8 mouse cellular contexts compared by ENCODE assay signal in the genomic region with DNA sequence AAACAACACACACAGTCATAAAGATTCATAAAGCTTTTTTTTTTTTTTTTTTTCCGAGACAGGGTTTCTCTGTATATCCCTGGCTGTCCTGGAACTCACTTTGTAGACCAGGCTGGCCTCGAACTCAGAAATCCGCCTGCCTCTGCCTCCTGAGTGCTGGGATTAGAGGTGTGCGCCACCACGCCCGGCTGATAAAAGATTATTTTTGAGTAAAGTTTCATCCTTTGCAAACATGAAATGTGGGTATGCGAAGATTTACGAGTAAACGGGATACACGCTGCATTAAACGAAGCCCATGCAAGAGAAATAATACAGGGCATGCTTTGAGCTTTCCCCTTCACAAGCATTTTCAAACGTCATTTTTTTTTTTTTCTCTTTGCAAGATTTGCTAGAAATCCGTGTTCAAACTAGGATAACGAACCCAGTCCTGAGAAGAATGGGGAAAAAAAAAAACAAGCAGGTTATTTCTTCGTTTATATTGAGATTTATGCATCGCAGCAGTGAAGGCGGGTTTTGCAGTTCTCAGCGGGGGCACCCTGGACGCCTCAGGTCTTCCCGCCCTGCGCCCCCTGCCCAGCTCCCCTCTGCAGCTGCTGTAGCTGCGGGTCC. TPM values are rescaled to one million over a fixed set of nuclear protein-coding genes. Genes with fewer than 3 reads are reported as not detected.
DNase-seq lines count a peak whose midpoint lies in the region; ATAC-seq lines count a peak whose summit lies in the region.

No protein-coding gene starts in this region.

- ATAC-seq in lung, embryonic 15.5 days (ENCODE audit: borderline replicate concordance, extremely low read depth, low FRiP score, low TSS enrichment): no peak
- ATAC-seq in forebrain, embryonic 12.5 days (ENCODE audit: low FRiP score): no peak
- ATAC-seq in limb, embryonic 11.5 days (ENCODE audit: insufficient number of reproducible peaks, low FRiP score, low TSS enrichment, low read depth): no peak
- no peak for ATAC-seq in neural tube, embryonic 15.5 days (ENCODE audit: low FRiP score)
- no peak for ATAC-seq in inflammation-experienced regulatory T-cells, adult 6 months

- 26% methylated on average over 22 of the region's 22 CpGs for WGBS in lung, embryonic 15.5 days
- WGBS in forebrain, embryonic 12.5 days: 30% methylated on average over 22 of the region's 22 CpGs
- WGBS in limb, embryonic 11.5 days: 32% methylated on average over 22 of the region's 22 CpGs
- 24% methylated on average over 22 of the region's 22 CpGs for WGBS in neural tube, embryonic 15.5 days

- peak overlapping the region; percentile 80 for H3K4me2 ChIP-seq in lung, embryonic 15.5 days
- H3K4me2 ChIP-seq in forebrain, embryonic 12.5 days: peak overlapping the region; percentile 48
- peak overlapping the region; percentile 46; the same call in 1 of the 2 replicates for H3K4me2 ChIP-seq in limb, embryonic 11.5 days (ENCODE audit: low read depth, severe bottlenecking)
- H3K4me2 ChIP-seq in neural tube, embryonic 15.5 days: peak overlapping the region; percentile 72

- H3K9me3 ChIP-seq in lung, embryonic 15.5 days: no peaks in the 10 kb centered on the region
- H3K9me3 ChIP-seq in forebrain, embryonic 12.5 days: no peaks in the 10 kb centered on the region
- H3K9me3 ChIP-seq in limb, embryonic 11.5 days (ENCODE audit: control insufficient read depth, low read length): no peaks in the 10 kb centered on the region
- H3K9me3 ChIP-seq in neural tube, embryonic 15.5 days (replicated peaks): no peaks in the 10 kb centered on the region

- H3K4me3 ChIP-seq in lung, embryonic 15.5 days: peak overlapping the region; percentile 97
- peak overlapping the region; percentile 97 for H3K4me3 ChIP-seq in forebrain, embryonic 12.5 days (replicated peaks)
- peak overlapping the region; percentile 94 for H3K4me3 ChIP-seq in limb, embryonic 11.5 days (ENCODE audit: low read depth, low read length)
- peak overlapping the region; percentile 97 for H3K4me3 ChIP-seq in neural tube, embryonic 15.5 days (replicated peaks)

- no peaks in the 10 kb centered on the region for H3K36me3 ChIP-seq in lung, embryonic 15.5 days
- H3K36me3 ChIP-seq in forebrain, embryonic 12.5 days (replicated peaks): no peaks in the 10 kb centered on the region
- H3K36me3 ChIP-seq in limb, embryonic 11.5 days (ENCODE audit: control insufficient read depth, insufficient read depth, low read length): no peaks in the 10 kb centered on the region
- H3K36me3 ChIP-seq in neural tube, embryonic 15.5 days: no peaks in the 10 kb centered on the region

- intact Hi-C loops in left cerebral cortex, postnatal 4 days (cut with DNase I): no loop called here

- peak overlapping the region; percentile 53 for H3K9ac ChIP-seq in lung, embryonic 15.5 days
- peak overlapping the region; percentile 48 for H3K9ac ChIP-seq in forebrain, embryonic 12.5 days
- H3K9ac ChIP-seq in limb, embryonic 11.5 days (ENCODE audit: low read length): 0 out of 2 replicates have a peak overlapping the region, but pooled peaks have one; percentile 5
- H3K9ac ChIP-seq in neural tube, embryonic 15.5 days (replicated peaks): peak overlapping the region; percentile 94

- H3K4me1 ChIP-seq in lung, embryonic 15.5 days: peaks cover 25% of the 10 kb centered on the region
- peaks cover 35% of the 10 kb centered on the region for H3K4me1 ChIP-seq in forebrain, embryonic 12.5 days
- peaks cover 11% of the 10 kb centered on the region for H3K4me1 ChIP-seq in limb, embryonic 11.5 days (ENCODE audit: control insufficient read depth, insufficient read depth, low read length)
- H3K4me1 ChIP-seq in neural tube, embryonic 15.5 days: peaks cover 35% of the 10 kb centered on the region

- DNase-seq in lung, postnatal 25 days (ENCODE audit: low spot score): no peak
- no peak for DNase-seq in limb, embryonic 11.5 days (ENCODE audit: low spot score)
- no peak for DNase-seq in layer of hippocampus, postnatal 36 days
- DNase-seq in left cerebral cortex, postnatal 4 days: no peak

- peak overlapping the region; percentile 83 for H3K27ac ChIP-seq in lung, embryonic 15.5 days
- H3K27ac ChIP-seq in forebrain, embryonic 12.5 days: peak overlapping the region; percentile 98
- H3K27ac ChIP-seq in limb, embryonic 11.5 days (replicated peaks; ENCODE audit: low read depth, low read length): peak overlapping the region; percentile 97; the same call in 1 of the 2 replicates
- H3K27ac ChIP-seq in neural tube, embryonic 15.5 days (replicated peaks): peak overlapping the region; percentile 96

- no peaks in the 10 kb centered on the region for H3K27me3 ChIP-seq in lung, embryonic 15.5 days
- H3K27me3 ChIP-seq in forebrain, embryonic 12.5 days: no peaks in the 10 kb centered on the region
- H3K27me3 ChIP-seq in limb, embryonic 11.5 days (ENCODE audit: control insufficient read depth, insufficient read depth, low read length): no peaks in the 10 kb centered on the region
- no peaks in the 10 kb centered on the region for H3K27me3 ChIP-seq in neural tube, embryonic 15.5 days (replicated peaks)

RNA-seq across cellular contexts. Expression of gene Acsl3, which starts 0.5 kb away (rescaled TPM):
- polyA plus RNA-seq in lung, embryonic 15.5 days (2015; fragmentation: Nextera tagmentation; extraction: Ambion mirVana): 46.1 and 46.3 TPM in 2 replicates
- 91.8 and 92.5 TPM in 2 replicates for polyA plus RNA-seq in forebrain, embryonic 12.5 days (2016; fragmentation: Nextera tagmentation; extraction: Ambion mirVana)
- polyA plus RNA-seq in limb, embryonic 11.5 days (2014; fragmentation: Nextera tagmentation; extraction: Ambion mirVana): 85.6 and 88.6 TPM in 2 replicates
- polyA plus RNA-seq in neural tube, embryonic 15.5 days (2015; fragmentation: Nextera tagmentation; extraction: Ambion mirVana): 93.2 and 104 TPM in 2 replicates
- polyA plus RNA-seq in inflammation-experienced regulatory T-cells, adult 6 months (2017; shearing (Covaris generic)): 1 to 10 TPM in 2 of 3 experiments, under 1 TPM in 1; 0.77 to 5.7 (median 2.1) TPM
- 100 to 1,000 TPM; 174 to 180 TPM for total RNA-seq in layer of hippocampus, postnatal 36 days (2021)
- 10 to 100 TPM; 88.4 to 96.8 TPM for total RNA-seq in left cerebral cortex, postnatal 4 days (2021)

RNA-seq across cellular contexts. Expression of gene Utp14b, which starts 0.7 kb away (rescaled TPM):
- 3.4 and 3.7 TPM in 2 replicates for polyA plus RNA-seq in lung, embryonic 15.5 days (2015; fragmentation: Nextera tagmentation; extraction: Ambion mirVana)
- polyA plus RNA-seq in forebrain, embryonic 12.5 days (2016; fragmentation: Nextera tagmentation; extraction: Ambion mirVana): 3.5 and 4.2 TPM in 2 replicates
- 5.3 and 5.4 TPM in 2 replicates for polyA plus RNA-seq in limb, embryonic 11.5 days (2014; fragmentation: Nextera tagmentation; extraction: Ambion mirVana)
- 1.8 and 2.3 TPM in 2 replicates for polyA plus RNA-seq in neural tube, embryonic 15.5 days (2015; fragmentation: Nextera tagmentation; extraction: Ambion mirVana)
- under 1 TPM; 0.10 to 0.93 (median 0.42) TPM for polyA plus RNA-seq in inflammation-experienced regulatory T-cells, adult 6 months (2017; shearing (Covaris generic))
- total RNA-seq in layer of hippocampus, postnatal 36 days (2021): 10 to 100 TPM; 22.5 to 25.7 TPM
- total RNA-seq in left cerebral cortex, postnatal 4 days (2021): 10 to 100 TPM; 14.1 to 16.4 TPM

Comparison
In these comparisons a context has a peak if more than half of its experiments do, and no peak if none do; other contexts are left out.
1. H3K9ac ChIP-seq: peak in every context shown above with its lines; median percentile 94 in neural tube, embryonic 15.5 days; 53 in lung, embryonic 15.5 days; 48 in forebrain, embryonic 12.5 days; 5 in limb, embryonic 11.5 days.